In the genomic region with DNA sequence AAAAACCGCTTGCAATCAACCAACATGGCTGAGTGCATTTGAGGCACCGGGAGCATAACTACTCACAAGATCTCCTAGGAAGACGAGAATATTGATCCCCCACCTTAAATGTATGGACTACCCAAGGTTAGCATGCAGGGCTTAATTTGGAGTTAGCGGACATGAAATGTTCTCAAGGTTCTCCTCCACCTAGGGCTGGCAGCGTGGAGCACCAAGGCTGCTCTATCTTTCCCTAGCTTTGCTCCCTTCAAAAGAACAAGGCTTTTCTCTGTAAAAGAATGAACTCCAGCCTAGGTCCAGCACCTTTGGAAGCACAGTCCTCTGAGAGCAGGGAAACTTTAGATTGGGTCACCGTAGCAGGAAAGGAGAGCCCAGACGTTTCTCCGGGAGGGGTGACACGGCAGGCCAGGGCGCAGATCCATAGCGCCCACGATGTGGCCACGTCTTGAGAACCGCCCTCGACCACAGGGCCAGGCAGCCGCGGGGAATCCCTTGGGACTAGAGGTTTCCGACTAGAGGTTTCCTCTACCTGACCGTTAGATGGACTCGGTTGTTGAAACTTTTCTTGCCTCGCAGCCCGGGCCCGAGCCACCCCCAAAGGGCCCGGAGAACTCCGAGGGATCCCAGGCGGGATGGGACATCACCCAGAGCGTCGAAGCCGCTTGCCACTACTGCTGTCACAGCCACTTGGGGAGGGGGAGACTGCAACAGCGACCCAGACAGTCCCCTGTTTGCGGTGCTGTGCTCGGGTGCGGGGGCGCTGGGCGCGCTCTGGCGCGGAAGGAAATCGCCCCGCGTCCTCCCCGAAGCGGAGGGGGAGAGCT, we compare ENCODE assay signal across 9 mouse cellular contexts. TPM values are rescaled to one million over a fixed set of nuclear protein-coding genes. Genes with fewer than 3 reads are reported as not detected.
DNase-seq lines count a peak whose midpoint lies in the region; ATAC-seq and TF ChIP-seq lines count a peak whose summit lies in the region.
"Had no signal": no experiment of that assay in that cellular context is flagged by ENCODE, and none has a peak within 500 bp of the region (broad histone marks: within the 10 kb centered on the region; RNA-seq: fewer than 3 reads in every experiment).

No protein-coding gene starts in this region.

- peak overlapping the region; percentile 79 for H3K4me3 ChIP-seq in E14TG2a.4 (replicated peaks; ENCODE audit: low read length)
- H3K4me3 ChIP-seq in embryonic facial prominence, embryonic 14.5 days (ENCODE audit: low read depth, low read length): peak overlapping the region; percentile 80
- peak overlapping the region; percentile 48 for H3K4me3 ChIP-seq in hindbrain, embryonic 16.5 days (ENCODE audit: low read length)
- H3K4me3 ChIP-seq in neural tube, embryonic 12.5 days: peak overlapping the region; percentile 58

- DNase-seq in gastrocnemius, postnatal 14 days: peak; percentile 14
- no peak for DNase-seq in gastrocnemius, adult 18-20 months (ENCODE audit: low spot score)
- no peak for DNase-seq in embryonic facial prominence, embryonic 14.5 days (ENCODE audit: low spot score)
- no peak for DNase-seq in spleen, postnatal 4 days (ENCODE audit: low spot score in 2 of 2)
- no peak for DNase-seq in c-Kit-positive CD71-positive TER-119-positive erythroid progenitor cells, embryonic 14.5 days (ENCODE audit: low spot score)

- peaks cover 25% of the 10 kb centered on the region for H3K4me1 ChIP-seq in E14TG2a.4 (replicated peaks; ENCODE audit: low read depth, low read length)
- 0 out of 2 replicates have a peak, but pooled peaks cover 3% of the 10 kb centered on the region for H3K4me1 ChIP-seq in embryonic facial prominence, embryonic 14.5 days (ENCODE audit: control insufficient read depth, insufficient read depth, low read length)
- H3K4me1 ChIP-seq in hindbrain, embryonic 16.5 days (ENCODE audit: control insufficient read depth, insufficient read depth, low read depth, low read length): peaks cover 12% of the 10 kb centered on the region
- H3K4me1 ChIP-seq in neural tube, embryonic 12.5 days: peaks cover 25% of the 10 kb centered on the region

- 1% methylated on average over 34 of the region's 43 CpGs for WGBS in embryonic facial prominence, embryonic 14.5 days
- WGBS in hindbrain, embryonic 16.5 days: 2% methylated on average over 40 of the region's 43 CpGs
- WGBS in neural tube, embryonic 12.5 days: under 1% methylated on average over 39 of the region's 43 CpGs

- peak overlapping the region; percentile 99 for H3K9ac ChIP-seq in embryonic facial prominence, embryonic 14.5 days (ENCODE audit: low read depth, low read length)
- no peak overlapping the region for H3K9ac ChIP-seq in hindbrain, embryonic 16.5 days (ENCODE audit: low read depth, low read length)
- peak overlapping the region; percentile 35; the same call in 1 of the 2 replicates for H3K9ac ChIP-seq in neural tube, embryonic 12.5 days

- peak overlapping the region; percentile 80 for H3K4me2 ChIP-seq in embryonic facial prominence, embryonic 14.5 days (ENCODE audit: low read depth, low read length)
- H3K4me2 ChIP-seq in hindbrain, embryonic 16.5 days (ENCODE audit: low read length): peak overlapping the region; percentile 64
- peak overlapping the region; percentile 62 for H3K4me2 ChIP-seq in neural tube, embryonic 12.5 days (replicated peaks)

- H3K36me3 ChIP-seq in E14TG2a.4 (ENCODE audit: insufficient read depth, low read length): no peaks in the 10 kb centered on the region
- no peaks in the 10 kb centered on the region for H3K36me3 ChIP-seq in embryonic facial prominence, embryonic 14.5 days (ENCODE audit: control insufficient read depth, insufficient read depth, low read length)
- H3K36me3 ChIP-seq in hindbrain, embryonic 16.5 days (ENCODE audit: control insufficient read depth, insufficient read depth, low read length): no peaks in the 10 kb centered on the region
- no peaks in the 10 kb centered on the region for H3K36me3 ChIP-seq in neural tube, embryonic 12.5 days

- H3K9me3 ChIP-seq in E14TG2a.4 (ENCODE audit: low read length): no peaks in the 10 kb centered on the region
- no peaks in the 10 kb centered on the region for H3K9me3 ChIP-seq in embryonic facial prominence, embryonic 14.5 days (ENCODE audit: control insufficient read depth, low read length)
- H3K9me3 ChIP-seq in hindbrain, embryonic 16.5 days (ENCODE audit: control insufficient read depth, low read length): no peaks in the 10 kb centered on the region
- H3K9me3 ChIP-seq in neural tube, embryonic 12.5 days: no peaks in the 10 kb centered on the region

- peak; percentile 6; the same call in 1 of the 2 replicates for ATAC-seq in embryonic facial prominence, embryonic 14.5 days (ENCODE audit: low read depth)
- 0 out of 2 replicates have a peak, but pooled peaks have one; percentile 35 for ATAC-seq in hindbrain, embryonic 16.5 days
- peak; percentile 15; the same call in 1 of the 2 replicates for ATAC-seq in neural tube, embryonic 12.5 days (ENCODE audit: low FRiP score, low read depth)

- intact Hi-C loops in gastrocnemius, postnatal 14 days (cut with DNase I; ENCODE audit: low total_unique reads): no loop called here

- H3K27ac ChIP-seq in embryonic facial prominence, embryonic 14.5 days (replicated peaks; ENCODE audit: low read depth, low read length): peak overlapping the region; percentile 97
- no peak overlapping the region for H3K27ac ChIP-seq in hindbrain, embryonic 16.5 days (ENCODE audit: low read depth, low read length)
- no peak overlapping the region for H3K27ac ChIP-seq in neural tube, embryonic 12.5 days

- peaks cover 63% of the 10 kb centered on the region for H3K27me3 ChIP-seq in E14TG2a.4 (ENCODE audit: insufficient read depth, low read length)
- H3K27me3 ChIP-seq in embryonic facial prominence, embryonic 14.5 days (replicated peaks; ENCODE audit: control insufficient read depth, insufficient read depth, low read length): peaks cover 29% of the 10 kb centered on the region
- peaks cover 46% of the 10 kb centered on the region for H3K27me3 ChIP-seq in hindbrain, embryonic 16.5 days (replicated peaks; ENCODE audit: control insufficient read depth, insufficient read depth, low read length)
- peaks cover 73% of the 10 kb centered on the region for H3K27me3 ChIP-seq in neural tube, embryonic 12.5 days (replicated peaks)

- no peak for TF ChIP-seq CTCF in E14TG2a.4 (conservative IDR thresholded peaks at IDR 0.05; ENCODE audit: low read length)

RNA-seq across cellular contexts. Expression of a gene that starts 0.7 kb away (rescaled TPM):
- 1 to 10 TPM; 2.1 to 3.5 TPM for total RNA-seq in gastrocnemius, postnatal 14 days (2021)
- total RNA-seq in gastrocnemius, adult 18-20 months (2021): 1 to 10 TPM; 1.0 to 1.5 TPM
- polyA plus RNA-seq in embryonic facial prominence, embryonic 14.5 days (2014; fragmentation: Nextera tagmentation; extraction: Ambion mirVana): 39.1 and 41.1 TPM in 2 replicates
- 0.34 and 1.0 TPM in 2 replicates for polyA plus RNA-seq in hindbrain, embryonic 16.5 days (2015; fragmentation: Nextera tagmentation; extraction: Ambion mirVana)
- 13.1 and 15.5 TPM in 2 replicates for polyA plus RNA-seq in neural tube, embryonic 12.5 days (2016; fragmentation: Nextera tagmentation; extraction: Ambion mirVana)

RNA-seq across cellular contexts. Expression of a gene that starts 28.6 kb away (rescaled TPM):
- not detected for total RNA-seq in gastrocnemius, postnatal 14 days (2021)
- not detected for total RNA-seq in gastrocnemius, adult 18-20 months (2021)
- polyA plus RNA-seq in embryonic facial prominence, embryonic 14.5 days (2014; fragmentation: Nextera tagmentation; extraction: Ambion mirVana): not detected in 2 replicates
- polyA plus RNA-seq in hindbrain, embryonic 16.5 days (2015; fragmentation: Nextera tagmentation; extraction: Ambion mirVana): 0.24 and 0.42 TPM in 2 replicates
- 1.0 and 2.2 TPM in 2 replicates for polyA plus RNA-seq in neural tube, embryonic 12.5 days (2016; fragmentation: Nextera tagmentation; extraction: Ambion mirVana)
- total RNA-seq: heart, postnatal 14 days had no signal
